Mouse (Mus musculus) midbrain, embryonic 13.5 days (tissue): Measurements from ENCODE around the gene Vps8. TPM values are rescaled to one million over a fixed set of nuclear protein-coding genes. Genes with fewer than 3 reads are reported as not detected.
A peak's percentile ranks its signal among the peaks of the same experiment; 100 is the strongest.

Experiments used
- ATAC-seq: fragments of 200-750 bp; cut with Nextera tagmentation; 2 replicates; pipeline ENCODE4 v1.8.0; 2017; ENCODE audit warnings: mild to moderate bottlenecking, moderate TSS enrichment, moderate library complexity
- H3K27ac ChIP-seq: fragments of 300-500 bp; sonication (generic); 2 replicates; pipeline ENCODE4 v1.5.1; 2015; ENCODE audit warnings: inconsistent platforms, mild to moderate bottlenecking, moderate library complexity
- H3K27me3 ChIP-seq: fragments of 300-500 bp; sonication (generic); 2 replicates; pipeline ENCODE4 v1.6.1; 2015; ENCODE audit warnings: mild to moderate bottlenecking, inconsistent platforms
- H3K36me3 ChIP-seq: fragments of 300-500 bp; sonication (generic); 2 replicates; pipeline ENCODE4 v1.6.1; 2015; ENCODE audit warnings: mild to moderate bottlenecking, inconsistent platforms
- H3K4me1 ChIP-seq: fragments of 300-500 bp; sonication (generic); replicated peaks from 2 replicates; pipeline ENCODE4 v1.6.1; 2015; ENCODE audit warnings: inconsistent platforms
- H3K4me2 ChIP-seq: fragments of 300-500 bp; sonication (generic); replicated peaks from 2 replicates; pipeline ENCODE4 v1.6.1; 2015; ENCODE audit warnings: moderate library complexity, mild to moderate bottlenecking, inconsistent platforms
- H3K4me3 ChIP-seq: fragments of 300-500 bp; sonication (generic); replicated peaks from 2 replicates; pipeline ENCODE4 v1.5.1; 2015; ENCODE audit warnings: mild to moderate bottlenecking, inconsistent platforms
- H3K9ac ChIP-seq: fragments of 300-500 bp; sonication (generic); replicated peaks from 2 replicates; pipeline ENCODE4 v1.6.1; 2015; ENCODE audit warnings: mild to moderate bottlenecking, inconsistent platforms
- H3K9me3 ChIP-seq: fragments of 300-500 bp; sonication (generic); 2 replicates; pipeline ENCODE4 v1.6.1; 2016; ENCODE audit warnings: mild to moderate bottlenecking, inconsistent platforms
- WGBS: fragments of 180-500 bp; shearing (Covaris S2); methylation state at CpG from one replicate; pipeline ENCODE4 v1.1.7; 2015; 5-methylcytosine and 5-hydroxymethylcytosine counted together
- polyA plus RNA-seq: library from polyadenylated mRNA; unstranded; fragments of >200 nt; fragmentation: Nextera tagmentation; extraction: Ambion mirVana; gene quantifications from 2 replicates; pipeline ENCODE4 v1.2.1, GENCODE M21; 2015

Vps8 gene
- polyA plus RNA-seq, 1 experiment from 2014 or later, result 33.4 TPM

DNA sequence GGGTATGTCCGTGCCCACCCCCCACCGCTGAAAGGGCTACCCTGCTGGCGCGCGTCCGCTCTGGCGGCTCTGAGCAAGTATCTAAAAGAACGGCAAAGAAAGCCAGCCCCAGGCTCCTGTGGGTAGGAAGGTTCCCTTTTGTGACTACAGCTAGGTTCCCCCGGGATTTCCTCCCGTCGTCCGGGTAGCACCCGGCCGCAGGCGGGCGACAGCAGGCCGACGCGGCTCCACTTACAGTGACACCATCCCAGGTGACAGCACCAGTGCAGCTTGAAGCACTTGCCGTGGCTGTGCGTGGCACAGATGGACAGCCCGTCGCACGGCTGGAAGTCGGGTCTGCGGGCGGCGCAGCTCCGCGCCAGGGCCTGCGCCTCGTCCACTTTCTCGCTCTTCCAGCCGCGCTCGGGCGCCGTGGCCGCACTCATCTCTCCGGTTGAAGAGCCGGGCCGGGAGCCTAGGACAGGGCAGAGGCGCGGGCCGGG, 271.1 kb downstream of the Vps8 start:
- Histone ChIP-seq H3K27ac (peak overlapping the region; percentile 98), H3K4me3 (peak overlapping the region; percentile 65), H3K4me1 (peaks cover 43% of the 10 kb centered on the region), H3K9ac (peak overlapping the region; percentile 93), H3K36me3 (peaks cover 4% of the 10 kb centered on the region), H3K27me3 (no peaks in the 10 kb centered on the region), H3K4me2 (peak overlapping the region; percentile 83), H3K9me3 (no peaks in the 10 kb centered on the region)
- WGBS, result under 1% methylated on average over 45 of the region's 45 CpGs
- peak; percentile 79 for ATAC-seq

Other genes with a start within 250 kb of the Vps8 start
- 14.8 and 19.4 TPM in 2 replicates for gene Ephb3, start 218.4 kb upstream of the Vps8 start, polyA plus RNA-seq